9 mouse cellular contexts compared by ENCODE assay signal in genomic region chr10:4620596-4621504, GRCm38 (mm10). TPM values are rescaled to one million over a fixed set of nuclear protein-coding genes. Genes with fewer than 3 reads are reported as not detected.
DNase-seq lines count a peak whose midpoint lies in the region; ATAC-seq and TF ChIP-seq lines count a peak whose summit lies in the region.
"Had no signal": no experiment of that assay in that cellular context is flagged by ENCODE, and none has a peak within 500 bp of the region (broad histone marks: within the 10 kb centered on the region; RNA-seq: fewer than 3 reads in every experiment).

No protein-coding gene starts in this region.

- no peak for TF ChIP-seq CTCF in testis, adult 2 months (IDR thresholded peaks at IDR 0.05; ENCODE audit: control insufficient read depth, insufficient read depth, insufficient replicate concordance, low read depth, low read length)

- no peaks in the 10 kb centered on the region for H3K27me3 ChIP-seq in testis, adult 2 months (ENCODE audit: control insufficient read depth, insufficient read depth, low read length)
- H3K27me3 ChIP-seq in heart, embryonic 16.5 days (ENCODE audit: control insufficient read depth, insufficient read depth, low read length) = no peaks in the 10 kb centered on the region
- no peaks in the 10 kb centered on the region for H3K27me3 ChIP-seq in limb, embryonic 14.5 days (ENCODE audit: control insufficient read depth, insufficient read depth, low read length)
- H3K27me3 ChIP-seq: hindbrain, embryonic 15.5 days had no signal

- 0 out of 2 replicates have a peak overlapping the region, but pooled peaks have one; percentile 19 for H3K27ac ChIP-seq in testis, adult 2 months (ENCODE audit: control insufficient read depth, insufficient read depth, low read depth, low read length)
- H3K27ac ChIP-seq in heart, embryonic 16.5 days (ENCODE audit: low read length) = no peak overlapping the region
- peak overlapping the region; percentile 55; the same call in 1 of the 2 replicates for H3K27ac ChIP-seq in limb, embryonic 14.5 days (replicated peaks; ENCODE audit: low read depth, low read length)
- H3K27ac ChIP-seq: hindbrain, embryonic 15.5 days had no signal

- no peak overlapping the region for H3K9ac ChIP-seq in heart, embryonic 16.5 days (ENCODE audit: low read length)
- no peak overlapping the region for H3K9ac ChIP-seq in limb, embryonic 14.5 days (ENCODE audit: low read depth, low read length, severe bottlenecking)
- H3K9ac ChIP-seq: hindbrain, embryonic 15.5 days had no signal

- 0 out of 2 replicates have a peak, but pooled peaks have one; percentile 32 for ATAC-seq in heart, embryonic 16.5 days (replicated peaks; ENCODE audit: extremely low read depth, insufficient read depth, low FRiP score)
- peak; percentile 77 for ATAC-seq in limb, embryonic 14.5 days (ENCODE audit: low FRiP score, low read depth)

- H3K9me3 ChIP-seq in heart, embryonic 16.5 days (replicated peaks; ENCODE audit: control insufficient read depth, low read length) = no peaks in the 10 kb centered on the region
- H3K9me3 ChIP-seq in limb, embryonic 14.5 days (ENCODE audit: control insufficient read depth, low read length) = no peaks in the 10 kb centered on the region
- H3K9me3 ChIP-seq: hindbrain, embryonic 15.5 days had no signal

- peak overlapping the region; percentile 4; the same call in 1 of the 2 replicates for H3K4me3 ChIP-seq in testis, adult 2 months (ENCODE audit: control insufficient read depth, low read depth, low read length)
- no peak overlapping the region for H3K4me3 ChIP-seq in heart, embryonic 16.5 days (ENCODE audit: low read length)
- no peak overlapping the region for H3K4me3 ChIP-seq in limb, embryonic 14.5 days (replicated peaks; ENCODE audit: low read length)
- H3K4me3 ChIP-seq: hindbrain, embryonic 15.5 days had no signal

- no peak for TF ChIP-seq POLR2A in testis, adult 2 months (IDR thresholded peaks at IDR 0.05; ENCODE audit: control insufficient read depth, low read depth, low read length)
- no peak for TF ChIP-seq POLR2A in limb, embryonic 14.5 days (IDR thresholded peaks at IDR 0.05; ENCODE audit: borderline replicate concordance, extremely low read depth, insufficient read depth, insufficient read length)

- H3K36me3 ChIP-seq in testis, adult 2 months (ENCODE audit: control insufficient read depth, insufficient read depth, low read length) = no peaks in the 10 kb centered on the region
- H3K36me3 ChIP-seq in heart, embryonic 16.5 days (ENCODE audit: control insufficient read depth, insufficient read depth) = no peaks in the 10 kb centered on the region
- no peaks in the 10 kb centered on the region for H3K36me3 ChIP-seq in limb, embryonic 14.5 days (ENCODE audit: control insufficient read depth, insufficient read depth, low read length)
- H3K36me3 ChIP-seq: hindbrain, embryonic 15.5 days had no signal

- no peak overlapping the region; the same call in 1 of the 2 replicates for H3K4me2 ChIP-seq in heart, embryonic 16.5 days (ENCODE audit: low read depth, low read length)
- peak overlapping the region; percentile 35 for H3K4me2 ChIP-seq in limb, embryonic 14.5 days (replicated peaks; ENCODE audit: low read depth, low read length, severe bottlenecking)
- H3K4me2 ChIP-seq: hindbrain, embryonic 15.5 days had no signal

- H3K4me1 ChIP-seq in testis, adult 2 months (ENCODE audit: control insufficient read depth, insufficient read depth, low read length) = peaks cover 6% of the 10 kb centered on the region
- H3K4me1 ChIP-seq in heart, embryonic 16.5 days (ENCODE audit: control insufficient read depth, insufficient read depth, low read length) = peaks cover 7% of the 10 kb centered on the region
- H3K4me1 ChIP-seq in limb, embryonic 14.5 days (ENCODE audit: control insufficient read depth, insufficient read depth, low read length) = peaks cover 7% of the 10 kb centered on the region; the same call in 1 of the 2 replicates
- H3K4me1 ChIP-seq: hindbrain, embryonic 15.5 days had no signal

- DNase-seq in testis, postnatal 14 days (ENCODE audit: low spot score) = no peak
- DNase-seq in limb, embryonic 14.5 days (ENCODE audit: low spot score) = peak; percentile 40
- DNase-seq in thymus, postnatal 4 days = peak; percentile 33
- no peak for DNase-seq in spleen, postnatal 10 days (ENCODE audit: low spot score in 2 of 2)
- no peak for DNase-seq in layer of hippocampus, adult 9-11 months
- no peak for DNase-seq in layer of hippocampus, adult 9-10 months (ENCODE audit: low spot score)

- WGBS in heart, embryonic 16.5 days = 63% methylated on average over 24 of the region's 24 CpGs
- WGBS in limb, embryonic 14.5 days = 38% methylated on average over 24 of the region's 24 CpGs

RNA-seq across cellular contexts. Expression of gene Esr1, which starts 9.5 kb away (rescaled TPM):
- 3.6 and 3.7 TPM in 2 replicates for polyA plus RNA-seq in testis, adult 2 months (2012; rRNA removed)
- 0.29 and 0.39 TPM in 2 replicates for polyA plus RNA-seq in heart, embryonic 16.5 days (2015; fragmentation: Nextera tagmentation; extraction: Ambion mirVana)
- polyA plus RNA-seq in limb, embryonic 14.5 days (2012; rRNA removed) = 0.79 and 0.90 TPM in 2 replicates
- 0.83 and 1.1 TPM in 2 replicates for polyA plus RNA-seq in limb, embryonic 14.5 days (2014; fragmentation: Nextera tagmentation; extraction: Ambion mirVana)

Comparison
In these comparisons a context has a peak if more than half of its experiments do, and no peak if none do; other contexts are left out.
1. DNase-seq: peak in limb, embryonic 14.5 days (single experiment) and thymus, postnatal 4 days (single experiment); none in testis, postnatal 14 days (single experiment), spleen, postnatal 10 days (0 of 2), layer of hippocampus, adult 9-11 months (single experiment) and layer of hippocampus, adult 9-10 months (single experiment).